Mouse (Mus musculus) testis, adult 2 months (tissue): ENCODE data around the gene Spdl1.

Source experiments
- CTCF ChIP-seq: fragments of 200-500 bp; IDR thresholded peaks from 2 replicates; pipeline ENCODE4 v1.5.1; 2012; ENCODE audit warnings: low read depth, mild to moderate bottlenecking, inconsistent platforms, low read length, moderate library complexity; ENCODE audit not compliant: control insufficient read depth, insufficient read depth, insufficient replicate concordance
- POLR2A ChIP-seq: fragments of 200-500 bp; IDR thresholded peaks from 2 replicates; pipeline ENCODE4 v1.6.1; 2012; ENCODE audit warnings: low read depth, mild to moderate bottlenecking, inconsistent platforms, low read length, moderate library complexity; ENCODE audit not compliant: control insufficient read depth

DNA sequence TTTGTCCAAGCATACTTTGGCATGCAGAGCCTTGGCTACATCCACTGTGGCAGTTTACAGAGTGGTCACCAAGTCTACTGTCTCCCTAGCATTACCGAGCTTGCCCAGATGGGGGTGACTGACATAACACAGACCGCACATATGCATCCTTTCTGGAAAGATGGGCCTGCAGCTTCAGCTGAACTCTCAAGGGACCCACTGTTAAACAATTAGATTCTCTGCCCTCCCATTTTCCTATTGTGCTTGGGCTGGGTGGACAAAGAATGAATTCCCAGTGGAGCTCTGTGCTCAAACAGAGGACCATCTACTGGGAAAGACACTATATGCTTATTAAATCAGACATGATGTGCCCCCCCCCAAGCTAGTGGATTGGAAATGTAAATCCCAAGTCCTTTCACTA lies 58.8 kb downstream of the Spdl1 start:
- no peak for TF ChIP-seq POLR2A
- no peak for TF ChIP-seq CTCF
